Mouse (Mus musculus) erythroblast, embryonic 14.5 days (primary cell): ENCODE data around the gene Abcc12.

Source experiments
- GATA1 ChIP-seq: IDR thresholded peaks from 2 replicates; pipeline ENCODE4 v1.6.1; 2012; ENCODE audit warnings: low read length, inconsistent platforms, mixed read lengths
- TAL1 ChIP-seq: IDR thresholded peaks from 3 replicates; pipeline ENCODE4 v1.6.1; 2012; ENCODE audit warnings: low read length, inconsistent platforms, mixed read lengths

- TF ChIP-seq TAL1 (no peak), GATA1 (no peak)
These were observed 37.4 kb upstream of the Abcc12 start for GRCm38 (mm10) chr8:86617759-86618387.
